Mouse (Mus musculus): ENCODE data around the gene Trim44.

Gene Trim44

DNA sequence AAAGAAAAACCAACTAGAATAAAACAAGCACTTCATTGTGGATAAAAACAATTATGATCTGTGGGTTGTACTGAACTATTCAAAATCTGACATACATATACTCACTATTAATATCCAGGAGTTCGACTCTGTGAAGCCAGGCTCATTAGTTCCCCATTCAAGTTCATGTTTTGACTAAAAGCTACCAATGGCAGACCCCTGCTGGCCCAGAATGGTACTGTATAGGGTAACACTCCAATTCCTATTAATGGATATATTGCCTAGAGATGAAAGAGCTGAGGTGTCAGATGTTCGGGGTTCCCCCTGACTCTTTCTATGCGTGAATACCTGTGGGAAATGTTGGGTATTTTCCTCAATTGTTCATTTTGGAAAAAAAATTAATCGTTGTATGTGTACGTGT lies 117.6 kb downstream of the Trim44 start:
- peak; percentile 40 for DNase-seq (ENCODE audit: inconsistent ontology term)

DNA sequence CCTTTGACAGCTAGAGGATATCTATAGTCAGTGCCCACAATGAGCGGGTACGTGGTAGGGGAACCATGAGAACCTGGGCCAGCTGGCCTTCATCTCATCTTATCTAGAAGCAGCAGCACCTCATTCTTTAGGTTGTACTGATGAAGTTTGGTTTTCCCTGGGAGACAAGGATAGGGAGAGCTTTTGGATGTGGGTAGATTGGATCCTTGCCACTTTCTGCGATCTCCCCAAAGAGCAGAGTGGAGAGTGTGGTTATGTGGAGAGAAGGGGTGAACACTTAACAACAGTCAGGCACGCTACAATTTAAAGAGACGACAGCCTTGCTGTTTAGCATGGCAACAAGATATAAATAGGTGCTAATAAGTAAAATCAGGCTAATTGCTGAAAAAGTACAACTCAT lies 119.0 kb downstream of the Trim44 start:
- DNase-seq (ENCODE audit: inconsistent ontology term): no peak

DNA sequence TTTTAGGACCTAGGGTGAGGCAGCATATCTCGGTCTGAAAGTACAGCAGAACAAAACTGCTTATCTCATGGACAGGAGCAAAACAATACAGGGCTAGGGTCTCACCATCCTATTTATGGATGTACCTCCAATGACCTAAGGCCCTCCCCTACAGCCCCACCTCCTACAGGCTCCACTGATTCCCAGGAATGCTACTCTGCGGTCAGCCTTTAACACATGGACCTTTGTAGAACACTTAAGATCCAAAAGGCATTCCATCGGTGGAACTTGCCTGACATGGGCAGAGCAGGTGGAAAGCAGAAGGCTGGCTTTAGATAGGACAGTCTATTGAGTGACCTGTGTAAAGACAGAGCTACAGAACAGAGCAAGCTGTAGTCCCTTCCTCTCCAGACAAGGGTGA lies 120.3 kb downstream of the Trim44 start:
- peak; percentile 20 for DNase-seq (ENCODE audit: inconsistent ontology term)

- no peak for DNase-seq (ENCODE audit: inconsistent ontology term)
Measured at GRCm38 (mm10) chr2:102282081-102282480, 125.5 kb downstream of the Trim44 start.

DNA sequence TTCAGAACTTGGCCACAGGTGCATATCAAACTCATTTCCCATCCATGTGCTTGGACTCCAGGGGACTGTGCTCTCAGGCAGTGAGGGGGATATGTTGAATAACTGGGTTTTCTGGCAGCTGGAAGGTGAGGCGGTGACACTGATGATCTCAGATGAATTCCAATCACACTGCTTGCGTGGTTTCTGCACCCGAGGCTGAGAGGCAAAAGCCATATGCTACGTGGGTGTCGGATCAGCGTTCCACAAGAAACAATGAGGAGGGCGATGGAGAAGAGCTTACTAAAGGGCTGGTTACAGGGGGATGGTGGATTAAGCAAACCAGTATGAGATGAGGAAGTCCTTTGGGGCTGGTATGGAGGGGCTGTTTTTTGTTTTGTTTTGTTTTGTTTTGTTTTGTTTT lies 127.8 kb downstream of the Trim44 start:
- no peak for DNase-seq (ENCODE audit: inconsistent ontology term)

DNA sequence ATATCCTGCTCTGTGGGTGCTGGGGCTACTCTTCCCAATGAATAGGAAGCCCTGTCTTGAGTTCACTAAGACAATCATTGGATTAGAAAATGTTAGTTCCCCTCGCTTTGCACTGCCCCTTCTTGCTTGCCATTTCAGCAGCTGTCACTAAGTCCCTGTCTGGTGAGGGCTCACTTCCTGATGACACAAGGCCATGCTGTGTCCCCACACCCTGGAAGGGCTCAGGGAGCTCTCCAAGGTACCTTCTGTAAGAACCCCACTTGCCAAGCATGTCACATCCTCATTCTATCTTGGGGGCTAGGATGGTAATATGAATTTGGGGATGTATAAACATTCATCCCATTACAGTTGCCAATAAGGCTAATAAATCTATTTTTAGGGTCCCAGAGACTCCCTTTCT lies 129.7 kb downstream of the Trim44 start:
- no peak for DNase-seq (ENCODE audit: inconsistent ontology term)

GRCm38 (mm10) chr2:102273280-102273679 lies 134.3 kb downstream of the Trim44 start:
- no peak for DNase-seq (ENCODE audit: inconsistent ontology term)

GRCm38 (mm10) chr2:102267582-102268339 lies 139.9 kb downstream of the Trim44 start:
- no peak for DNase-seq (ENCODE audit: inconsistent ontology term)

DNA sequence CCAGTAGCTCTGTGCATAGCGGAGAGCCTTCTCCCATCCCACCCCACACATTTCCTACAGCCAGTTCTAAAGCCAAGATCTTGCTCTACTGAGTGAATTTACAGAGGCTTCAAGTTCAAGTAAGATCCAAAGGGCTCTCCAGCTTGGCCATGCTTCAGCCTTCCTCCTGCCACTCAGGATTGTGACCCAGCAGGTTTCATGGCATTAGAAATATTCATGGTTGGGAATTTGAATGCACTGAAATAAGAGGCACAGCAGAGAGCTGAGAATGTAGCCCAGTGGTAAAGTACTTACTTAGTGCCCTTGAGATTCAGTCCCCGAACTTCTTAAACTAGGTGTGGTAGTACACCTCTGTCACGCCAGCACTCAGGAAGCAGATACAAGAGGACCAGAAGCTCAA lies 140.7 kb downstream of the Trim44 start:
- no peak for DNase-seq (ENCODE audit: inconsistent ontology term)

DNA sequence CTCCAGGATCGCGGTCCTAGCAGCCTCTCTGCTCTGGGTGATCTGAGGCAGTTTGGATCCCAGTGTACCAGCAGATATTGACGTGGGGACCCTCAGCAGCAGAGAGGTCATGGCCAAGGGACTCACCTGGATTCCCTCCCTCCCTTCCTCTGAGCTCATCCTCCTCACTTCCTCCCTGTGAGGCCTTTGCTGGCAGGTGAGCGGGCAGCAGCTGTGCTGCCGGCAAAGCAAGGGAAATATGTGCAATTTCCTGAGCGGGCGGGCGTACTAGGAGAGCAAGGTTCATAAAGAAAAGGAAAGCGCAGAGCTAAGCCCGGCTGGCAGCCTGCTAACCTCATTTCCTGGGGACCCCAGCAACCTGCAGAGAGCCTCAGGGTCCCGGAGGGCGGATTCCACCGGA lies 148.5 kb downstream of the Trim44 start:
- no peak for DNase-seq (ENCODE audit: inconsistent ontology term)

DNA sequence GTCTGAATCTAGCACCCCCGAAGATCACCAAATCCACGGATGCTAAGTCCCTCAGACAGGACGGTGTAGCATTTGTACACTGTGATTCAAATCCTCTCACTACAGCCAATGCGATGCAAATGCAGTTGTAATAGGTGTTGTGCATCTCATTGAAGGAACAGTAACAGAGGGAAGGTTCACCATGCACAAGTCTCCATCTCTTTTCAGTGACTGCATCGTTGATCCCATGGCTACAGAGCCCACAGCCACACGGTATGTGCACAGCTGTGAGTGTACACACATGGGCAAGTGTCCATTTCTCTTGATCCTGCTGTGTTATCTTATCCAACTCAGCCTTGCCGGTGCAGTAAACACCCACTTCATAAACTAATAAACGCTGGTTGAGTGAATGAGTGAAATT lies 148.9 kb downstream of the Trim44 start:
- no peak for DNase-seq (ENCODE audit: inconsistent ontology term)

DNA sequence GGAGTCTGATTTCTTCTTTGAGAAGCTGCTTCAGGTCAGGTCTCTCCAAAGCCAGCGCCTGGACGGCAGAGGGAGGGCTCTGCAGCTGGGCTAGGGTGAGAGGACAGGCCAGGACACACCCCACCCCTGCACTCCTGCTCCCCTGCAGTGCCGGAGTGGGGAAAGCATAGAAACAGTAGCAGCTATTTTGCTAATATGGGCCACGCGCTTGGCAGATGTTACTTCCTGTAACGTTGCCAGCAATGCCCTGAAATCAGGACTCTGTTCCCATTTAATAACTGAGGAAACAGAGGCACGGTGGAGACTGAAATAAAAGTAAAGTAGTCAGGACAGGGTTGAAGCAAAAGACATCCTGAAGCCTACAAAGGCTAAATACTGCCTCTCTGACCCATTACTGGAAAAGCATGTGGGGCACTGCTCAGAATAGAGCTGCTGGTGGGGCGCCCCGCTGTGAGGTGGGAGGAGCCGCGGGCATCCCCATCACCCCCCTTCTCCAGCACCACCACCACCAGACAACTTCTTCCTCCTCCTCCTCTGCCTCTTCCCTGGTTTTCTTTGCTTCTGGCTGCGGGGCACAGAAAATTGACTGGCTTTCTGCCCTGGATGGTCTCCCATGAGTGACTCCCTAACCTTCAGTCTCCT lies 149.5 kb downstream of the Trim44 start:
- peak; percentile 32 for DNase-seq (ENCODE audit: inconsistent ontology term)

GRCm38 (mm10) chr2:102256591-102257335 lies 150.9 kb downstream of the Trim44 start:
- no peak for DNase-seq (ENCODE audit: inconsistent ontology term)

- no peak for DNase-seq (ENCODE audit: inconsistent ontology term)
Measured at GRCm38 (mm10) chr2:102256100-102256499, 151.5 kb downstream of the Trim44 start.

DNA sequence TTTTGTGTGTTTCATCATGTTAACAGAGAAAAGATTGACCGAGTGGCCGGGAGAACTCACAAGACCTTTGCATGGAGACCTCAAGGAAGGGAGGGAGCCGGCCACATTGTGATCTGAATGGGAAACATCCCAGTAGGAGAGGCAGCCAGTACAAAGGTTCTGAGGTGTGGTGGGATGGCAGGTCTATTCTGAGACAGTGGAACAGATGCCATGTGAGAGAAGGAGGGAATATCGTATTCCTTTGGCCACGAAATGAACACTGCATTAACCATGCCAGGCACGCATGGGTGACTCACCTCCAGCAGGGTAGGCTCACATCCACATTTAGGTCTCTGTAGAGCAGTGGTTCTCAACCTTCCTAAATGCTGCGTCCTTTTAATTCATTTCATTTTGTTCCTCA lies 154.4 kb downstream of the Trim44 start:
- no peak for DNase-seq (ENCODE audit: inconsistent ontology term)

GRCm38 (mm10) chr2:102252651-102253050 lies 155.0 kb downstream of the Trim44 start:
- peak; percentile 60 for DNase-seq (ENCODE audit: inconsistent ontology term)

Data from Muller cell, postnatal 12 days (primary cell).